Mouse (Mus musculus) A20 (cell line): ENCODE measurements around the gene Aldoart2.
"Not testable (repeated sequence)": the region's sequence is repeated elsewhere in the genome, so short reads cannot be mapped to it uniquely, and the experiment has no call there.

Experiments
- DNase-seq: peaks from one replicate; pipeline ENCODE4 v3.0.0-alpha.2; 2011; ENCODE audit warnings: low read depth, low spot score

Aldoart2 gene

DNA sequence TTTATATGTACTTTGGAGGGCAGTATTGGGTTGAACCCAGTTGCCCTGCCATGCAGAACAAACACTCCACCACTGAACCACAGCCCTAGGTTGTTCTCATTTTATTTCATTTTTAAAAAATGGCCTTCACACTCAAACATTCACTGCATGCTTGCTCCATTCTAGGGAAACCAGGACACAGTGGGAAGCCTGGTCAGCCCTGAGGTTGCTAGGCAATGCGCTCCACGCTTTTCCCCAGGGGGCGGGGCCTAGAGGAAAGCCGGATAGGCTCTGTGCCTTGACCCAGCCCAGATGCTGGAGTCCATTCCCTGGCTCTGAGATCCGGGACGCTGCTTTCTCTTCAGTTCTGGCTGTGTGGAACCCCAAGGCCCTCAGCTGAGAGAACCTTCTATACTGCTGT lies 8.8 kb downstream of the Aldoart2 start:
- DNase-seq, result no peak

DNA sequence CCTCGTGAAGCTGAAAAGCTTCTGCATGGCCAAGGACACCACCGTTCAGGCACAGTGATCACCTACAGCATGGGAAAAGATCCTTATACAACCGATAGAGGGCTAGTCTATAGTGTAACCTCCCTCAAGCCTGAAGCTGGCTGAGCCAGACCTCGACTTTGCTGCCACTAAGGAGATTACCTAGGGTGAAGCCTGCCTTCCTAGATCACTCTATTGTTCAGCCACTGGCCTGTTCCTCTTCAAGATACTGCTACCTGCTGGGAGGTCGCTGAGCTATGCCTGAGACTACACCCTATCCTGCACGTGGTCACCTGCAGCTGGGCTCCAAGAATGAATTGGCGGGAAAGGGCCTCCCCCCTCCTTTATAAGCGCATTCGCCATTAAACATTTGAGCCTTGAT lies 21.9 kb downstream of the Aldoart2 start:
- DNase-seq, result not testable (repeated sequence)

DNA sequence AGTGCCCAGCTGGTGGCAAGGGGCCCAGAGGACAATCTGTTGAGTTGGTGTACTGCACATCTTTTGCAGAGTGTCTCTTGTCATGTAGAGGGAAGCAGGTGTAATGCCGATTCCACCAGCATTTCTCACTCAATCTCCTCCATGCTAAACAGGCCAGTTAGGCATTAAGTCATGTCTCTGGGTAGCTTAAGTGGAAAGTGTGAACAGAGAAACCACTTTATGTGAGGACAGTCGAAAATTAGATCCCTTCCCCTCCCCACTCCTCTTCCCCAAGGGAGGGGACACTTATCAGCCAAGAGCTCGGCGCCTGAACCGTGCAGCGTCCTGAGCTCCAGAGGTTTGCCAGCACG lies 33.5 kb downstream of the Aldoart2 start:
- DNase-seq, result no peak

DNA sequence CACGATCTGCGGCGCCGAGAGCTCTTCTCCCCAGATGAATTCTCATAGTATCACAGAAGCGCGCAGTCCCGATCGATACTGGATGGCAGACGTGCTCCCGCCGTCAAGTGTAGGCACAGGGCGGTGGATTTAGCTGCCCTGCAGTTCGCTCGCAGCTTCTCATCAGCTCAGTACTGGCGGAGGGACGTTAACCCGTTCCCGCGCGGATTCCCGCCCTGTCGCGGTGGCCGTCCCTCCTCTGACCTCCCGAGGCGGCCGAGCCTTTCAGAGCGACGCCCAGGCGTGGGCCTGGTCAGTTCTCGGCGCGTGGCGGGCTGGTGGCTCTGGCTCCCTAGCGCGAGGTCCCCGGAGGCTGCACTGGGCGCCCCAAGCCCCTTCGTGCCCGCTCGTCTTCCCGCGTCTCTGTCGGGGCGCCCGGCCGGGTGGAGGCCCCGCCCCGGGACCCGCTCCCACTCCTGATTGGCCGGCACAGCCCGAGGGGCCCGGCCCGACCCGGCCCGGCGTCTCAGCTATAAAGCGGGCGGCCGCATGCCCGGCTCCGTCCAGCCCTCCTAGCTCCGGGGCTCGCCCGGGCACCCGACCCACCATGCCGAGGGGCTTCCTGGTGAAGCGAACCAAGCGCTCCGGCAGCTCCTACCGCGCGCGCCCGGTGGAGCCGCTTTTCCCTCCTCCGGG lies 34.0 kb downstream of the Aldoart2 start, which contains the start of gene Insm2:
TSS of gene Insm2 (plus strand) at position 541 of the 675 bp plus-strand sequence.
- no peak for DNase-seq

DNA sequence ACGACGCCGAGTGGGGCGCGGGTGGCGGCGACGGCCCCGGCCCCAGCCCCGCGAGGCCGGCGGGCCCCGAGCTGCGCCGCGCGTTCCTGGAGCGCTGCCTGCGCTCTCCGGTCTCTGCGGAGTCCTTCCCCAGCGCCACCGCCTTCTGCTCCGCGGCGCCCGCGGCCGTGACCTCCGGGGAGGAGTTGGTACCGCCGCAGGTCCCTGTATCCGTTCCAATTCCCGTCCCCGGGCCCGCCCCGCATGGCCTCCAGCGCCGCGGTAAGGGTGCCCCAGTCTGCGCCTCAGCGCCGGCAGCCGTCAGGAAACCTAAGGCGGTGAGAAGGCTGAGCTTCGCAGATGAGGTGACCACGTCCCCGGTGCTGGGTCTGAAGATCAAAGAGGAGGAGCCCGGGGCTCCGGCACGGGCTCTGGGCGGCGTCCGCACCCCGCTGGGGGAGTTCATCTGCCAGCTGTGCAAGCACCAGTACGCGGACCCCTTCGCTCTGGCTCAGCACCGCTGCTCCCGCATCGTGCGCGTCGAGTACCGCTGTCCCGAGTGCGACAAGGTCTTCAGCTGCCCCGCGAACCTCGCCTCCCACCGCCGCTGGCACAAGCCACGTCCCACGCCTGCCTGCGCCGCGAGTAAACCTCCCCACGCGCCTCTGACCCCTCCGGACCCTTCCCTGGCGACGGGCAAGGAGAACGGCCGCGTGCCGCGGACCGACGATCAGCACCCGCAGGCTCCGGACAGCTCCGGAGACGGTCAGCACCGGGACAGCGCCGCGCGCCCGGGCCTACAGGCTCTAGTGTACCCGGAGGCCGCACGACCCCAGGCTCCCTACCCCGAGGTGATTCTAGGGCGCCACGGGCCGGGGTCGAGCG lies 34.8 kb downstream of the Aldoart2 start:
- no peak for DNase-seq

DNA sequence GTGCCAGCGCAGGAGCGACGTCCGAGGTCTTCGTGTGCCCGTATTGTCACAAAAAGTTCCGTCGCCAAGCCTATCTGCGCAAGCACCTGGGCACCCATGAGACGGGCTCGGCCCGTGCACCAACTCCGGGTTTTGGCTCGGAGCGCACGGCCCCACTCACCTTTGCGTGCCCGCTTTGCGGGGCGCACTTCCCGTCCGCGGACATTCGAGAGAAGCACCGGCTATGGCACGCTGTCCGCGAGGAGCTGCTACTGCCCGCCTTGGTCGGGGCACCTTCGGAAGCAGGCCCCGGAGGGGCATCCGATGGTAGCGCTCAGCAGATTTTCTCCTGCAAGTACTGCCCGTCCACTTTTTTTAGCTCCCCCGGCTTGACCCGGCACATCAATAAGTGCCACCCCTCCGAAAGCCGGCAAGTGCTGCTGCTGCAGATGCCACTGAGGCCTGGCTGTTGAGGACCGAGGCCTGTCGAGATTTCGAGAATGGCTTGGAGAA lies 35.5 kb downstream of the Aldoart2 start:
- no peak for DNase-seq

DNA sequence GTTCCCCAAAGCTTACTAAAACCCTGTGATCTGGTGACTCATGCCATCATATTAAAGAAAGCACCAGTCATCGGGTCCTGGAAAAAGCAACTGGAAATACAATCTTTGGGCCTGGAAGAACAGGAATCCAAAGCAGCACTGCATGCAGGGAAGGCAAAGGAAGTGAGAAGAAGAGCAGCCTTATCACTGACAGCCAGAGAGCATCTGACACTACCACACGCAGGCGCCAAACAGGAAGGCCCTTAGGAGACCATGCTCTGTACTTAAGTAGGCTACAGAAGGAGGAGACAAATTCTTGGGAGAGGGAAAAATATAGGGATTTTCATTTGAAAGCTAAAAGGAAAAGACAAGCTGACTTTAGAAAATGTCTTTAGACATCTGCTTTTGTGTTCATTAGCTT lies 39.4 kb downstream of the Aldoart2 start:
- DNase-seq, result no peak

DNA sequence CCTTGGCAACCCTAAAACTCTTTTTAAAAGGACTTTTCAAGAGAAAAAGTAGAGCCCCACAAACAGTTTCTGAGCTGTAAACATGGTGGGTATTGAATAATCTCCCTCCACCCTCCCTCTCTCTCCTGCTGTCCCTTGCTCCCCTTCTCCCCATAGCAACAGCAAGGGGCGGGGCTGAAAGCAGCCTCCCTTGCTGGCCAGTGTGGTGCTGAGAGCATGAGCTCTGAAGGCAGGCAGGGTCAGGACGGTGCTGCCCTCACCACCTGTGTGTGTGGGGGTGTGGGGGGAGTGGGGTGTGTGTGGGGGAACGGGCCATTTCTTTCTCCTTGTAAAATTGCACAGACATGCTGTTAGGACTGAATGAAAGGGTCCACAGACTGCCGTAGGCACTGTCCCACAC lies 42.9 kb downstream of the Aldoart2 start:
- no peak for DNase-seq

DNA sequence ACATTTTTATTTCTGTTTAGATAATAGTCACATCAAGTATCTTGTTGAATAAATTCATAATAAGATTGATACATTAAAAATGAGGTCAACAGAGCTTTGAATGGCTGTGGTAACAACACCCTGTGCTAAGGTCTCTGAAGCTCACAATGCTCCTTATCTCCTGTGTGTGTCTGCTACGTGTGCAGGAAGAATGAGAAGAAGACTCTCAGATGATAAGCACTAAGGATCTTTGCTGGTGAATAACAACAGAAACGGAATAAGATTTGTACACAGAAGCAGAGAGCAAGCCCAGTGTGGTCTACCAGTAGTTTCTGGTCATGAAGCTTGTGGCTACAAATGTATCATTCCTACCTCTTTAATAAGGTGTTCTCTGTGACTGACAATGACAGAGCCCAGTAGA lies 45.8 kb downstream of the Aldoart2 start:
- DNase-seq, result no peak
